Mouse (Mus musculus) layer of hippocampus, postnatal 10 days (tissue): ENCODE measurements around the gene Hist1h2ad. TPM values are rescaled to one million over a fixed set of nuclear protein-coding genes. Genes with fewer than 3 reads are reported as not detected.
"Not testable (repeated sequence)": the region's sequence is repeated elsewhere in the genome, so short reads cannot be mapped to it uniquely, and the experiment has no call there.

ENCODE experiments used
- DNase-seq, 2 experiments: peaks; one replicate each; pipeline ENCODE4 v3.0.0; 2021; ENCODE audit warnings: low spot score in 2 of 2
- total RNA-seq, 2 experiments: library from RNA; stranded (reverse); gene quantifications; 2 replicates each; pipeline ENCODE4 v1.2.3; 2021

The Hist1h2ad gene
- total RNA-seq, 2 experiments from 2014 or later: 5.3 to 5.6 TPM

GRCm38 (mm10) chr13:23539821-23540220, 34.4 kb upstream of the Hist1h2ad start:
- not testable (repeated sequence) for DNase-seq

DNA sequence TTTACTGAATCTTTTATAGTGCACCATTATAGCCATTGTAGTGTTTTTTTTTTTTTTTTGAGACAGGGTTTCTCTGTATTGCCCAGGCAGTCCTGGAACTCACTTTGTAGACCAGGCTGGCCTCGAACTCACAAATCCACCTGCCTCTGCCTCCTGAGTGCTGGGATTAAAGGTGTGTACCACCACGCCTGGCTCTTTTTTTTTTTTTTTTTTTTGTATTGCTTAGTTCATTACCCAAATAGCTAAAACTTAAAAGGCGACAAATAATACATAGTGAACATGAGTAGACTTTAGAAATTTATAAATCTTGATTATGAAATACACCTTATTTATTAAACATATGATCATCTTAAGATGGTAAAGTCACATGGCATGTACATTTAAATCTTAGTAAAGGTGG, 32.7 kb upstream of the Hist1h2ad start:
- DNase-seq: no peak

DNA sequence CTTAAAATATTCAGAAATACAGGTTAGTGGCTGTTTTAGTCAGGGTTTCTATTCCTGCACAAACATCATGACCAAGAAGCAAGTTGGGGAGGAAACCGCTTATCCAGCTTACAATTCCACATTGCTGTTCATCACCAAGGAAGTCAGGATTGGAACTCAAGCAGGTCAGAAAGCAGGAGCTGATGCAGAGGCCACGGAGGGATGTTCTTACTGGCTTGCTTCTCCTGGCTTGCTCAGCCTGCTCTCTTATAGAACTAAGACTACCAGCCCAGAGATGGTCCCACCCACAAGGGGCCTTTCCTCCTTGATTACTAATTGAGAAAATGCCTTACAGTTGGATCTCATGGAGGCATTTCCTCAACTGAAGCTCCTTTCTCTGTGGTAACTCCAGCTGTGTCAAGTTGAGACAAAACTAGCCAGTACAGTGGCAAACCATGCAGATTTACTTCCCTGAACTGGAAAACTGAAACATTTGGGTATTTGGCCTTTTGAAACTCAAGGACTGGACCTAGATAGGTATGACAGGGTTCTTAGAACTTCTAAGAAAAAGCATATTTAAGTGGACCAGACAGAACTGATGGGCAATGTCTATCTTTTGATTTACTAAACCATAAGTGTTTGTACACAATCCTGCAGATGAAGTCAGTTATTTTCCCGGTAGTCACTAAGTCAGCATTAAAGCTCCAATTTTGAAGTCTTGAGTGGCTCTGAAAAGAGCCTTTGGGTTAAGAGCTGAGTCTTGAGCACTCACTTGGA, 31.8 kb upstream of the Hist1h2ad start:
- not testable (repeated sequence) for DNase-seq

GRCm38 (mm10) chr13:23542999-23543607, 31.1 kb upstream of the Hist1h2ad start, which contains the start of gene Hist1h2bh:
Hist1h2bh (minus strand) TSS chr13:23543392.
- peak; percentile 41 to 54 for DNase-seq

- peak; percentile 65 to 74 for DNase-seq
These were observed 30.0 kb upstream of the Hist1h2ad start, which contains the start of gene Hist1h3f for GRCm38 (mm10) chr13:23543965-23544786. Hist1h3f (plus strand) TSS chr13:23544052.

DNA sequence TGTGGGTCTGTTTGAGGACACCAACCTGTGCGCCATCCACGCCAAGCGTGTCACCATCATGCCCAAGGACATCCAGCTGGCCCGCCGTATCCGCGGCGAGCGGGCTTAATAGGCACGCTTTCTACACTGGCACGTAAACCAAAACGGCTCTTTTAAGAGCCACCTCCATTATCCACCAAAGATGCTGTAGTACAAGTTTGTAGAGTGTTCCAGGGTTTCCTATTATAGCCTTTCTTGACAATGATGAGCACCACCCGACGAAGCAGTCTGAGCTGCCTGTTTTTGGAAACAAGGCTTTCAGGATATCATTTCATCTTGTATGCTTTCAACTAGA, 29.4 kb upstream of the Hist1h2ad start:
- DNase-seq: not testable (repeated sequence)

- DNase-seq: no peak
These were observed 27.5 kb upstream of the Hist1h2ad start for GRCm38 (mm10) chr13:23546694-23547093.

GRCm38 (mm10) chr13:23550761-23551145, 23.4 kb upstream of the Hist1h2ad start:
- DNase-seq: no peak

DNA sequence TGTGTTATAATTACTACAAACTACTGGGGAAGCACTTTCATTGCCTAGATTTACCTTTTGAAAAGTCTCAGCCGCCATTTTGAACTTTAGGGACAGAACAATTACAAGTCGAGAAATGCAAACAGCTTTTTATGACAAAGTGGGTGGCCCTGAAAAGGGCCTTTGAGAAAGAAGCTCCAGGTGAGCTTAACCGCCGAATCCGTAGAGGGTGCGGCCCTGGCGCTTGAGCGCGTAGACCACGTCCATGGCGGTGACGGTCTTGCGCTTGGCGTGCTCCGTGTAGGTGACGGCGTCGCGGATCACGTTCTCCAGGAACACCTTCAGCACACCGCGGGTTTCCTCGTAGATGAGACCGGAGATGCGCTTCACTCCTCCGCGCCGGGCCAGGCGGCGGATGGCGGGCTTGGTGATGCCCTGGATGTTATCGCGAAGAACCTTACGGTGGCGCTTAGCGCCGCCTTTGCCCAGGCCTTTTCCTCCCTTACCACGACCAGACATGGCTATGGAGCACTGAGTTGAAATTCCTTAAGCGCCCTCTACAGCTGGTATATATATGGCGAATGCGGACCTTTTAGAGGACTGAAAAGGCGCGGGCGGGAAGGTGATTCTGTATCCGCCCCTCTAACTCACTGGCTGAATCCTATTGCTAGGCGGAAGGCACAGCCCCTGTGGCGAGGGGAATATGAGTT, 22.9 kb upstream of the Hist1h2ad start, which contains the start of gene Hist1h4f:
Gene Hist1h4f, minus strand, starts transcription at position 503 of the 689 bp plus-strand sequence.
- peak; percentile 78 to 85 for DNase-seq

- DNase-seq: no peak
These were observed 22.0 kb upstream of the Hist1h2ad start for GRCm38 (mm10) chr13:23551931-23552914.

GRCm38 (mm10) chr13:23552962-23553361, 21.2 kb upstream of the Hist1h2ad start, which contains the start of gene Hist1h1d:
Hist1h1d (plus strand) TSS chr13:23553262.
- DNase-seq: no peak

DNA sequence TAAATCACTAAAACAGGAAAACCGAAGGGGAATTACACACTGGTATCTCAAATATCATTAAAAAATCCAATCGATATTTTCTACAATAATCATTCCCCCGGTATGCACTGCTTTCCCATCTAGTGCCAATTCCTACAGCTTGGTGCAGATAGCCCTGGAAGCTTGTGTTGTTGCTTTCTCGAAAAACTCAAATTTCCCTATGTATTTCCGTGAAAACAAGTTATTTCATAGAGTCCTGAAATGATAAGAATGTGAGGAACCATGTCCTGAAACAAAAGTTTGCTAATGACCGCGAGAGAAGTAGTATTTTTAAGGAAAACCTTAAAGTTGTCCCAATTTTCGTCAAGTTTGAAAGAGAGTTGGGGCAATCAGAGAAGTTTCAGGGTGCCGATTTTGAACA, 19.8 kb upstream of the Hist1h2ad start:
- DNase-seq: no peak

DNA sequence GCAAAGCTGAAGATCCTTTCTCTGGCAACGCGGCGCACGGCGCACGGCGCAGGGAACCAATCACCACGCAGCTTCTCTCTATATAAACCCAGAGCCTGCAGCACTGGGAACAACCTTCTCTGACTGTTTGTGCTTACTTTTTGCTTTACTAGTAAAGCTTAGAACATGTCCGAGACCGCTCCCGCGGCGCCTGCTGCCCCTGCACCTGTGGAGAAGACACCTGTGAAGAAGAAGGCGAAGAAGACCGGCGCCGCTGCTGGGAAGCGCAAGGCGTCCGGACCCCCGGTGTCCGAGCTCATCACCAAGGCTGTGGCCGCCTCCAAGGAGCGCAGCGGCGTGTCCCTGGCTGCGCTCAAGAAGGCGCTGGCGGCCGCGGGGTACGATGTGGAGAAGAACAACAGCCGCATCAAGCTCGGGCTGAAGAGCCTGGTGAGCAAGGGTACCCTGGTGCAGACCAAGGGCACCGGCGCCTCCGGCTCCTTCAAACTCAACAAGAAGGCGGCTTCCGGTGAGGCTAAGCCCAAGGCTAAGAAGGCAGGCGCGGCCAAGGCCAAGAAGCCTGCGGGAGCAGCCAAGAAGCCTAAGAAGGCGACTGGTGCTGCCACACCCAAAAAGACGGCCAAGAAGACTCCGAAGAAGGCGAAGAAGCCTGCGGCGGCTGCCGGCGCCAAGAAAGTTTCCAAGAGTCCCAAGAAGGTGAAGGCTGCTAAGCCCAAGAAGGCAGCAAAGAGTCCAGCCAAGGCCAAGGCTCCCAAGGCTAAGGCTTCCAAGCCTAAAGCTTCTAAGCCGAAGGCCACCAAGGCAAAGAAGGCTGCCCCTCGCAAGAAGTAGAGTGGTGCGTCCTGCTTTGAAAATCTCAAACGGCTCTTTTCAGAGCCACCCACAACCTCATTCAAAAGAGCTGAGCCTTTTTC, 19.0 kb upstream of the Hist1h2ad start:
- peak; percentile 58 to 71 for DNase-seq

DNA sequence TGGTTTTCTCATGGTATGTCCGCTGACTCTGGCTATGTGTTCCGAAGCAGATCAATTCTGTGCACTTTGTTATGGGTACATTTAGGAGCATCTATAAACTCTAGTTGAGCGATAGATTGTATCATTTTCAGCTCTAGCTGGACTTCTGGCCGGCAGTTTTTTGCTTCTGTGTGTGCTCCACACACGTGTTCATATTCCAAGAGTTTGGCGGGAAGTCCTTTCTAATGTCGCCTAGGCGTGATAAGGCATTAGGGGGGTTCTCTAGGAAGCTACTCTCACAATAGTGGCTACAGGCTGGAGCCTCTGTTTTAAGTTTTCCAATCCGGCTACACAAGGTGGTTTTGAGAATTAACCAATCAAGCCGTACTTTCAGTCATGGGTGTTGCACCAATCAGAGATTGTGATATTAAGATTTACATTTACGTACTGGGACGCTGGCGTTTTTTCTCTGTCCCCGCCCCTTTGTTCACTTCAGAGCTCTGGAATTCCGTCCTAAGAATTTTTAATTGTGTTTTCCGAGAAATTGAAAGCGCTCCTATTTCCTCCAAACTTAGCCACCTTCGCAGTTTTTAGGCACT, 18.3 kb upstream of the Hist1h2ad start:
- DNase-seq: peak; percentile 37 to 60

DNA sequence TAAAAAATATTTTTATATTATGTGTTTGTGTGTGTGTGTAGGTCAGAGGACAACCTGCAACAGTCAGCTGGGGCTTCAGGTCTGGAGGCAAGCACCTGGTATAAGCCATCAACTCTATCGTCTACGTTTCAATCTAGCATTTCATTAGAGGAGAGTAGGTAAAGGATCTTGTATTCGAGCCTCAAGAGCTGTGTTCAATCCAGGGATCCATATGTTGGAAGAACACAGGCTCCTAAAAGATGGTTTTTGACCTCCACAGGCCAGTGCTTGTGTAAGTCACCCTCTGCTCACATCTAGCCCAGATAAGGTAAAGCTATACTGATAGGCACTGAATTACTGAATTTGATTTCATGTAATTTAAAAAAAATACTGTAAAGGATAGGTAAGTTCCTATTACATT, 17.3 kb upstream of the Hist1h2ad start:
- DNase-seq: no peak

DNA sequence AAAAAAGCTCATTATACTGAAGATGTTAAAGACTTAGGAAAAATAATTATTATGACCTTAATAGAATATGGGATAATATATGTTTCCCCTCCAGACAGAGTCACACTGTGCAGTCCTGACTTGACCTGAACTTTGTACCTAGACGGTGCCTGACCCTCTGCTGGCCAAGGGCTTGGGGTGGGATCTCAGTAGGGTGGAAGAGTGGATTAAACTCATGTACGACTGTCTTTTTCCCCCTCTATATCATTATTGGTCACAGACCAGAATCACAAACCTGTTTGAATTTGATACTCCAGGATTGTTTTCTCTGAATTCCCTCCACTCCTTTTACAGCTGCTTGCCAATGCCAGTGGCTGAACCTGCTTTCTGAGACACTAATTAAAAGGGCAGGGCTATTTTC, 13.5 kb upstream of the Hist1h2ad start:
- not testable (repeated sequence) for DNase-seq

GRCm38 (mm10) chr13:23561531-23561882, 12.7 kb upstream of the Hist1h2ad start:
- not testable (repeated sequence) for DNase-seq

DNA sequence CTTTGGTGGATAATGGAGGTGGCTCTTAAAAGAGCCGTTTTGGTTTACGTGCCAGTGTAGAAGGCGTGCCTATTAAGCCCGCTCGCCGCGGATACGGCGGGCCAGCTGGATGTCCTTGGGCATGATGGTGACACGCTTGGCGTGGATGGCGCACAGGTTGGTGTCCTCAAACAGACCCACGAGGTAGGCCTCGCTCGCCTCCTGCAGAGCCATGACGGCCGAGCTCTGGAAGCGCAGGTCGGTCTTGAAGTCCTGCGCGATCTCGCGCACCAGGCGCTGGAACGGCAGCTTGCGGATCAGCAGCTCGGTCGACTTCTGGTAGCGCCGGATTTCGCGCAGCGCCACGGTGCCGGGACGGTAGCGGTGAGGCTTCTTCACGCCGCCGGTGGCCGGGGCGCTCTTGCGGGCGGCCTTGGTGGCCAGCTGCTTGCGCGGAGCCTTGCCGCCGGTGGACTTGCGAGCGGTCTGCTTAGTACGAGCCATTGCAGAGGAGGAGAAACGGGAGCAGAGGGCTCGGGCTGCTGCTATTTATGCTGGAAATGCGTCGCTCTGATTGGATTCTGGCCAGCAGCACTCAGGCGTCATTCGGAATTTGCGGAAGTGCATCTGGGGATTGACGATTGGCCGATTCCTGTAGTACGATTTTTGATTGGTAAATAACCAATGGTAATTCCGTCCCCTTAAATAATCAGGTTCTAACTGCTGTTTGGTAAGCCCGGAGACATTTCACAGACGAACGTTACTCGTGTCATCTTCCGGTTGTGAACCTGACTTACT, 12.1 kb upstream of the Hist1h2ad start, which contains the start of gene Hist1h3e:
Gene Hist1h3e, minus strand, starts transcription at position 487 of the 777 bp plus-strand sequence.
- peak; percentile 94 to 95 for DNase-seq
